Mouse (Mus musculus): Measurements from ENCODE around the gene Ciart. TPM values are rescaled to one million over a fixed set of nuclear protein-coding genes. Genes with fewer than 3 reads are reported as not detected.
"Not testable (repeated sequence)": the region's sequence is repeated elsewhere in the genome, so short reads cannot be mapped to it uniquely, and the experiment has no call there.

The Ciart gene
- total and polyA plus RNA-seq, 2 experiments, result 1.7 to 19.5 TPM

GRCm38 (mm10) chr3:95860323-95860722, 21.7 kb downstream of the Ciart start:
- Histone ChIP-seq H3K36me3 (ENCODE audit: control insufficient read depth, insufficient read depth, low read length) (peaks cover 3% of the 10 kb centered on the region; the same call in 1 of the 2 replicates), H3K9ac (ENCODE audit: low read depth, low read length) (no peak overlapping the region), H3K27ac (replicated peaks; ENCODE audit: insufficient read depth, low read depth, low read length) (no peak overlapping the region), H3K27me3 (ENCODE audit: control insufficient read depth, insufficient read depth, low read length) (no peaks in the 10 kb centered on the region), H3K79me2 (ENCODE audit: control insufficient read depth, insufficient read depth, low read length) (no peaks in the 10 kb centered on the region; the same call in 1 of the 2 replicates), H3K4me3 (ENCODE audit: insufficient read depth, low read depth, low read length) (no peak overlapping the region), H3K4me1 (ENCODE audit: control insufficient read depth, insufficient read depth, low read length) (peaks cover 3% of the 10 kb centered on the region; the same call in 1 of the 2 replicates)
- TF ChIP-seq CTCF (IDR thresholded peaks at IDR 0.05; ENCODE audit: low read depth, low read length), result 0 out of 2 replicates have a peak, but pooled peaks have one; percentile 6
- no peak for TF ChIP-seq POLR2A (IDR thresholded peaks at IDR 0.05; ENCODE audit: extremely low read depth, insufficient read depth, low read length)
- 80% methylated on average over 3 of the region's 3 CpGs for WGBS
- no peak for DNase-seq (ENCODE audit: extremely low read depth, low read depth, low spot score)

GRCm38 (mm10) chr3:95858278-95858677, 23.8 kb downstream of the Ciart start:
- not testable (repeated sequence) for H3K36me3 ChIP-seq (ENCODE audit: control insufficient read depth, insufficient read depth, low read length); H3K4me1 ChIP-seq (ENCODE audit: control insufficient read depth, insufficient read depth, low read length); H3K27ac ChIP-seq (replicated peaks; ENCODE audit: insufficient read depth, low read depth, low read length); DNase-seq (ENCODE audit: extremely low read depth, low read depth, low spot score); H3K4me3 ChIP-seq (ENCODE audit: insufficient read depth, low read depth, low read length); H3K27me3 ChIP-seq (ENCODE audit: control insufficient read depth, insufficient read depth, low read length); H3K79me2 ChIP-seq (ENCODE audit: control insufficient read depth, insufficient read depth, low read length); H3K9ac ChIP-seq (ENCODE audit: low read depth, low read length)
- 78% methylated on average over 3 of the region's 3 CpGs for WGBS

DNA sequence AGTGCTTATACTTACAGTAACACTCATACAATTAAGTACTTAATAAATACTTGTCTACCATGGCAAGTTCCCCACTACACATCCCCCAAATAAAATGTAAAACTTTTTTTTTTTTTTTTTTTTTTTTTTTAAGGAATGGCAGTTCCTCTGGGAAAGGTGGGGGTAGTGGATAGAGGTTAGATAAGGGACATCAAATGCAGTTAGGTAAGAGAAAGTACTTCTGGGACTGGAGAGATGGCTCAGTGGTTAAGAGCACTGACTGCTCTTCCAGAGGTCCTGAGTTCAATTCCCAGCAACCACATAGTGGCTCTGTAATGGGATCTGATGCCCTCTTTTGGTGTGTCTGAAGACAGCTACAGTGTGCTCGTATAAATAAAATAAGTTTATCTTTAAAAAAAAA, 25.0 kb downstream of the Ciart start:
- H3K4me1 ChIP-seq (ENCODE audit: control insufficient read depth, insufficient read depth, low read length); H3K27me3 ChIP-seq (ENCODE audit: control insufficient read depth, insufficient read depth, low read length): not testable (repeated sequence)

DNA sequence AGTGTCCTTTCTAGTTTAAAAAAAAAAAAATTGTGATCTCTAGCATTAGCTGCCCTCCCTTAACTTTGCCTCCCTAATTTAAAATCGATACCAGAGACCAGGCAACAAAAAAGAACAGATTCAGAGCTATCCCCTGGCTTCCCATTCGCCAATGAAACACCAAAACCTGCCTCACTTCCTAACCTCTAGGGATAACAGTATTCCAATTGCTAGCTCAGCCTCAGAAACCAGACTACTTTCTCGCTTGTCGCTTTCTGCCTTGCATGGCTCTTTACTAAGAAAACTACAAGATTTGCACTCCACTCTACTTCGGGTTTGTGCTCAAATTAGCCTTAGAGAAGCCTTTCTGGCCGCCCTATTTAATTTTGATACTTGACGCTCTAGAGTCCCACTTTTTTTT, 25.9 kb downstream of the Ciart start:
- H3K36me3 ChIP-seq (ENCODE audit: control insufficient read depth, insufficient read depth, low read length), result peaks cover 16% of the 10 kb centered on the region
- peak overlapping the region; percentile 66 for H3K9ac ChIP-seq (ENCODE audit: low read depth, low read length)
- peak overlapping the region; percentile 53 for H3K27ac ChIP-seq (replicated peaks; ENCODE audit: insufficient read depth, low read depth, low read length)
- TF ChIP-seq CTCF (IDR thresholded peaks at IDR 0.05; ENCODE audit: low read depth, low read length), result no peak
- no peak for TF ChIP-seq POLR2A (IDR thresholded peaks at IDR 0.05; ENCODE audit: extremely low read depth, insufficient read depth, low read length)
- peaks cover 2% of the 10 kb centered on the region; the same call in 1 of the 2 replicates for H3K4me1 ChIP-seq (ENCODE audit: control insufficient read depth, insufficient read depth, low read length)
- peak overlapping the region; percentile 86 for H3K4me3 ChIP-seq (ENCODE audit: insufficient read depth, low read depth, low read length)
- H3K79me2 ChIP-seq (ENCODE audit: control insufficient read depth, insufficient read depth, low read length), result peaks cover 4% of the 10 kb centered on the region; the same call in 1 of the 2 replicates
- H3K27me3 ChIP-seq (ENCODE audit: control insufficient read depth, insufficient read depth, low read length), result no peaks in the 10 kb centered on the region
- WGBS, result 30% methylated on average over 7 of the region's 7 CpGs
- no peak for DNase-seq (ENCODE audit: extremely low read depth, low read depth, low spot score)

More for the DNA sequence above, 25.0 kb downstream of the Ciart start:
- 88% methylated on average over 1 of the region's 1 CpGs for WGBS
- H3K79me2 ChIP-seq (ENCODE audit: control insufficient read depth, insufficient read depth, low read length); H3K4me3 ChIP-seq (ENCODE audit: insufficient read depth, low read depth, low read length); DNase-seq (ENCODE audit: extremely low read depth, low read depth, low spot score); H3K9ac ChIP-seq (ENCODE audit: low read depth, low read length); H3K27ac ChIP-seq (replicated peaks; ENCODE audit: insufficient read depth, low read depth, low read length); H3K36me3 ChIP-seq (ENCODE audit: control insufficient read depth, insufficient read depth, low read length): not testable (repeated sequence)

DNA sequence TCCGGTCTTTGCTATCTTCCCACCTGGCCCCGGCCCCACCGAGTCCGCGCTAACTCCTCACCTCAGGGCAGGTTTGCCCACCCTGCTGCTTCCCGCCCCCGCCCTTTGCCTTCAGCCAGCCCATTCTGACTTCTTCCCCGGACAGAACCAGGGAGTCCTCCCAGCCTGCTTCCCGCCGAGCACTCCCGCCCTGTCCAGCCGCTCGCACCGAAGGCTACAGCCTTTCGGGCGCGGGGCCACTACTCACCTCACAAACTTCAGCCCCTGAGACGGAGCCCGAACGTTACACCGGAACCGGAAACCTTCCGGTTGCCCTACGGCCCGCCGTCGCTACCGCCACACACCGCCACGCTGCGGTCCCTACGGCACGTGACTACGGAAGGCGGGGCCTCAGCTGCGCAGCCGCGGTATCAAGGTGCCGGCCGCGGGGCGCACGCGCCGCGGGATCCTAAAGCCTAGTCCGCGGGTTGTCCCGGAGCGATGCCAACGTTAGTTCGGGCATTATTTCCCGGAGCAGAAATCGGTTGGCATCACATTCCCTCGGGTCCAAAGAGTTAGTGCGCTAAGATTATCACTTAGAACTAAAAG, 26.5 kb downstream of the Ciart start, which contains the start of gene Prpf3:
TSS of gene Prpf3 (minus strand) at position 384 of the 588 bp plus-strand sequence.
- TF ChIP-seq POLR2A (IDR thresholded peaks at IDR 0.05; ENCODE audit: extremely low read depth, insufficient read depth, low read length), result peak; percentile 74
- TF ChIP-seq CTCF (IDR thresholded peaks at IDR 0.05; ENCODE audit: low read depth, low read length), result no peak
- WGBS, result under 1% methylated on average over 56 of the region's 56 CpGs
- Histone ChIP-seq H3K27me3 (ENCODE audit: control insufficient read depth, insufficient read depth, low read length) (no peaks in the 10 kb centered on the region), H3K4me1 (ENCODE audit: control insufficient read depth, insufficient read depth, low read length) (peaks cover 2% of the 10 kb centered on the region; the same call in 1 of the 2 replicates), H3K4me3 (ENCODE audit: insufficient read depth, low read depth, low read length) (peak within 1 kb of the TSS; percentile 86), H3K79me2 (ENCODE audit: control insufficient read depth, insufficient read depth, low read length) (peaks cover 4% of the 10 kb centered on the region; the same call in 1 of the 2 replicates), H3K27ac (replicated peaks; ENCODE audit: insufficient read depth, low read depth, low read length) (peak within 1 kb of the TSS; percentile 53), H3K9ac (ENCODE audit: low read depth, low read length) (peak within 1 kb of the TSS; percentile 94), H3K36me3 (ENCODE audit: control insufficient read depth, insufficient read depth, low read length) (peaks cover 22% of the 10 kb centered on the region)
- peak; percentile 81 for DNase-seq (ENCODE audit: extremely low read depth, low read depth, low spot score)

GRCm38 (mm10) chr3:95851317-95851716, 30.7 kb downstream of the Ciart start:
- Histone ChIP-seq H3K79me2 (ENCODE audit: control insufficient read depth, insufficient read depth, low read length) (peaks cover 4% of the 10 kb centered on the region; the same call in 1 of the 2 replicates), H3K27ac (replicated peaks; ENCODE audit: insufficient read depth, low read depth, low read length) (no peak overlapping the region), H3K27me3 (ENCODE audit: control insufficient read depth, insufficient read depth, low read length) (no peaks in the 10 kb centered on the region), H3K4me3 (ENCODE audit: insufficient read depth, low read depth, low read length) (no peak overlapping the region), H3K36me3 (ENCODE audit: control insufficient read depth, insufficient read depth, low read length) (peaks cover 56% of the 10 kb centered on the region), H3K4me1 (ENCODE audit: control insufficient read depth, insufficient read depth, low read length) (peaks cover 2% of the 10 kb centered on the region; the same call in 1 of the 2 replicates), H3K9ac (ENCODE audit: low read depth, low read length) (no peak overlapping the region)
- TF ChIP-seq CTCF (IDR thresholded peaks at IDR 0.05; ENCODE audit: low read depth, low read length), result no peak
- TF ChIP-seq POLR2A (IDR thresholded peaks at IDR 0.05; ENCODE audit: extremely low read depth, insufficient read depth, low read length), result no peak
- no peak for DNase-seq (ENCODE audit: extremely low read depth, low read depth, low spot score)
- 96% methylated on average over 8 of the region's 8 CpGs for WGBS

Measured in liver, adult 2 months (tissue).